Mouse (Mus musculus): ENCODE data around the gene Fap.

The Fap gene

GRCm38 (mm10) chr2:62573753-62574159 is at the start of gene Fap:
Gene Fap (minus strand): TSS chr2:62574075.
- no peak for DNase-seq (ENCODE audit: low read depth, low spot score)

DNA sequence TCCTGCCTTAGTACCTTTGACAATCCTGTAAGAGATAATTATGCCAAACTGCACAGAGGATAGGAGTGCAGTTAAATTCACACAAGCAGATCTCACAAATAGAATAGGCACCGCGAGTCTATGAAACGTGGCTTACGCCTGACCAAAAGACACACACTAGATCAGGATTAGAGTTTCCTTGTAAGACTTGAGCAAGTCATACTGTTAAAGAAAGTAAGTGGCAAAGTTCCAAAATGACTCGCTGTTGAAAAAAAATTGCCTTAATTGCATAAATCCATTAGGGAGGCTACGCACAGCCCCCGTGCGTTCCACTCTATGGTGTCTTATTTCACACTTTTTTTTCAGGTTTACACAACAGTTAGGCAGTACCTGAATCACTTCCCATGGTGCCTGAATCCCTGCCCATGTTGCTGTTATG is 49.2 kb upstream of the Fap start:
- no peak for DNase-seq (ENCODE audit: low read depth, low spot score)

DNA sequence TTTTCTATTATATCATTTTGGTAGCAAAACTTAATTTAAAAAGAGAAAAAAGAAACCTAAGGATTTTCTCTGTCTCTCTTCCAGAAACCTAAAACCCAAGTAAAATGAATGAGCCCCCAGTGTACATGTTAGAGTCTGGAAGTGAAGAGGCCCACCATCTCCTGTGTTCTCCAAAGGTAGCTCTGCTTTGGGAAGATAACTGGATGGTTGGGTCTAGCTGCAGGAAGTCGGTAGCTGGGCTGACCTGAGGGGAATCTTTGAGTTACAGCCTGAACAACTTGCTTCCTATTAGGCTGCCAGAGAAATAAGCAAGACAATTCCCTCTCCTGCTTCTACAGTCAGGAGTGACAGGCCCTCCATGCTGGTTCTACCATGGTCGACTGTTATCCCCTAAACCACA is 45.8 kb upstream of the Fap start:
- DNase-seq (ENCODE audit: low read depth, low spot score) = no peak

DNA sequence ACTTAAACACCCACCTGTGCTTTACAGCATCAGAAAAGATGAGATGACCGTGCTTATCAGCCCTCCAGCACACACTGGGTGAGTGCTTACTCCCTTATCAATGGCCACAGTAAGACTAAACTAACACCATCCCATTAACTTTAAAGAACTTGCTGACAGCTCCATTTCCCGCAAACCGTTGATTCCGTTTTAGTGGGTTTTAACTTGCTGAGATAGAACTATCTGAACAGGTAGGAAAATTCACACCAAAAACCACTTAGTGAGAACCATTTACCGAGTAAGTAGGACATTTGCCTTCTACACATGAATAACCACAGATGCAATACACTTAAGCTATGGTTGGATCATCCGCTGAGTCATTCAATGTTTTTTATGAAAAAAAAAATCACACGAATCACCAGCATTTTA is 45.1 kb upstream of the Fap start:
- DNase-seq (ENCODE audit: low read depth, low spot score) = no peak

DNA sequence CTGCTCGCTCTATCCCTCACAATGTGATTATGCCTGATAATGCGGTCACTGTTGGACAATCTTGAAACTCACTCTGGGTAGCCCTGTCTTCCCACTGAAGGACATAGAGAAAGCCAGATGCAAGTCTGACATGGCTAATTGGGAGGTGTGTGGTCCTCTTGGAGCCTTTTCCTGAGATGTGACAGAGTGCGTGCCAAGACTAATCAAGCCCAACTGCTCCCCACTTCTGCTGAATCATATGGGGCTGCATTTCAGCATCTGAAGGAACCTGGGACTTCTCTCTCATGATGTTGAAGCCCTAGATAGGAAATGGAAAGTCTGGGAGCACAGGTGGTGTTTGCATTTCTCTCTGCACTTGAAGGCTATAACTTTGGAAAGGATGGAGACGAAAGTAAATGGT is 39.3 kb upstream of the Fap start:
- no peak for DNase-seq (ENCODE audit: low read depth, low spot score)

- no peak for DNase-seq (ENCODE audit: low read depth, low spot score)
Measured at GRCm38 (mm10) chr2:62606205-62606604, 32.3 kb upstream of the Fap start.

GRCm38 (mm10) chr2:62603530-62603929 is 29.7 kb upstream of the Fap start:
- no peak for DNase-seq (ENCODE audit: low read depth, low spot score)

DNA sequence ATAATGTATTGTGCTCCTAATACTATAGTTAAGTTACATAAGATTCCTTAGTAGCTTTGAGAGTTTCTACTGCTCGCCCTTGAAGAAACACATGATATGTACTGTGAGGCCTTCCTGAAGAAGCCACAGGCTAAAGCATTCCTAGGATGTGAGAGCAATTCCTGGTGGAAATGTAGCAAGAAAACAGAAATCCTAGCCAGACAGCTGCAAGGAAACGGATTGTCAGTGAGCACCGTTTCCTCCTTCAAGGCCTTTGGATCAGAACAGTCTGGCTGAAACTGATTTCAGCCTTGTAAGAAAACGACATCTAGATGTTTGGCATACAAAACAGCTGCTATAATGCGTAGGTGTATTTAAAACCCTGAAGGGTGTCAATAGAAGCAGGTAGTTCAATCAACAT is 22.7 kb upstream of the Fap start:
- DNase-seq (ENCODE audit: low read depth, low spot score) = no peak

DNA sequence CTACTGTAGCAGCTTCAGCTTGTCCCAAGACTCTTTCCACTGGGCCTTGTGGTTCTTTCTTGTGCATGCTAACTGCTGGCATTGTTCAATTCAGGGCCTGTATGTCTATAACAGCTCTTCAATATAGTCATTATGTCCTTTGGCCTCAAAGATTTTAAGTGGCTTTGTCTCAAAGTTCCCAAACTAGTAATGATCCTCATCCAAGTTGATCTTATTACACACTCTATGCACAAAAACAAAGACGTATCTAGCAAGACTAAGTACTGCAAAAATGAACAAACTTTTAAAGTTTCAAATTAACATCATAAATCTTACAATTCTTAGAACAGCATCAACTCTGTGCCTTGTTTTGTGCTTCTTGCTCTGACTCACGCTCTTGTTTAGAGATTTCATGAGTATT is 20.6 kb upstream of the Fap start:
- no peak for DNase-seq (ENCODE audit: low read depth, low spot score)

DNA sequence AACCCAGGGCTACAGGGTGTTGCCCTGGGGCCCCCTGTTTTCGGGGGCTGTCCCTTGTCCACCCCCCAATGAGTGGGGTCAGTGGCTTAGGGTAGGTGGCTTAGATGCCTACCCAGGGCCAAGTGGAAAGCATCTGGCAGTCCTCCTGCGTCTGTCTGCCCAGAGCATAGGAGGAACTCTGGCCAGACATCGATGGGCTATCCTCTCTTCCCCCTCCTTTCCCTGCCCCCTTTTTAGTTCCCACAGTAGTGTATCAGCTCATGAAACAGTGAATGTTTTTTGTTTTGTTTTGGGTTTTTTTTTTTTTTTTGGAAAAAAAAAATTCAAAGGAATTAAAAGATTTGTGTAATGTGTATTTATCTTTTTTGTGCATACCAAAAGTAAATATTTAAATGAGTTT is 17.7 kb upstream of the Fap start:
- no peak for DNase-seq (ENCODE audit: low read depth, low spot score)

GRCm38 (mm10) chr2:62589333-62589732 is 15.5 kb upstream of the Fap start:
- DNase-seq (ENCODE audit: low read depth, low spot score) = no peak

- DNase-seq (ENCODE audit: low read depth, low spot score) = no peak
Measured at GRCm38 (mm10) chr2:62585769-62586168, 11.9 kb upstream of the Fap start.

DNA sequence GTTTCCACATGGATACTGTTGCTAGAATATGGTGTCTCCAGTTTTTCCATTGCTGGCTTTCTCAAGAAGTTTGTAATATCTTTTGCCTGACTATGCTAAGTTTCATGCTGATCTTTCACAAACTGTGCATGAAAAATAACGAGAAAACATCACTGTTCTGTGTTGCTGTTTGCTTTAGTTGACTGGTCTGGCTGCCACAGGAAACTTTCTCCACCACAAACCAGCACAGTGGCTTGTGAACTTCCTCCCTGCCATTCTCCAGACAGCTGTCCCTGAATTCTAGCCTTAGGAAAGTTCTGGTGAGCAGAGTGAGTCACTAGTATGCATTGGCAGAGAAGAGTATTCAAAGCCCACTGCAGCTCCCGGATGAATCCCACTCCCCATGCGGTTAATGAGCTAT is 1.1 kb upstream of the Fap start:
- DNase-seq (ENCODE audit: low read depth, low spot score) = no peak

DNA sequence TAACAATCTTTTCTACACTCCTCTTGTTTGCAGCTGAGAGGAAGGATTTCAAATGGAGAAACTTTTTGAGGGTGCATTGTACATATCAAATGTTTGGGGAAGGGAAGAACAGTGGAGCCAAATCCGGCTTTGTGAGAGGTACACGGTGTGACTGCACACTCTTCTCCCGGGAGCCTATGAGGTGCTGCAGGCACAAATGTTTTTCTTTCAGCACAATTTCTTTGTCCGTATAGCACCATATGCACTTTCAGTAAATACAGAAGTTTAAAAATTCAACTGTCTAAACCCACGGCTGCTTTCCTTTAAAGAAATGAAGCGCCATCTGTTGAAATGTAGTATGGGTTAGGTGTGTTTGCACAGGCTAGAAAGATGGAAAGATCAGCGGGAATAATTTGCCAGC is 375 bp upstream of the Fap start:
- no peak for DNase-seq (ENCODE audit: low read depth, low spot score)

- no peak for DNase-seq (ENCODE audit: low read depth, low spot score)
Measured at GRCm38 (mm10) chr2:62573099-62573752, 649 bp downstream of the Fap start.

DNA sequence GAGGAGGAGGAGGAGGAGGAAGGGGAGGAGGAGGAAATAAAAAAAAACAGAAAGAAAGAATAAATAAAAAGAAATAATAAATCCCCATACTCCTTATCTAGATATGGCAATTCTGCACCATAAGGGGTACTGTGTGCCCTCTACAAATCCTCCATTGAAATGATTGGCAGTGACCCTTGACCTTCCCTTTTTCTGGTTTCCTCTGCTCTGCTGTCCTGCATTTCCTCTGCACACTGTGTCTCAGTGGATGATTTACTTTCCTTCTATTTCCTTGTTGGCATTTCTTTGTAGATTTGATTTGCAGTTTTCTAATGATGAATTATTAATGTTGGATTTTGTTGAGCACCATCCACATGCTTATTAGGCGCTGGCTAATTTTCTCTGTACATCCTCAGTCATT is 9.2 kb downstream of the Fap start:
- no peak for DNase-seq (ENCODE audit: low read depth, low spot score)

DNA sequence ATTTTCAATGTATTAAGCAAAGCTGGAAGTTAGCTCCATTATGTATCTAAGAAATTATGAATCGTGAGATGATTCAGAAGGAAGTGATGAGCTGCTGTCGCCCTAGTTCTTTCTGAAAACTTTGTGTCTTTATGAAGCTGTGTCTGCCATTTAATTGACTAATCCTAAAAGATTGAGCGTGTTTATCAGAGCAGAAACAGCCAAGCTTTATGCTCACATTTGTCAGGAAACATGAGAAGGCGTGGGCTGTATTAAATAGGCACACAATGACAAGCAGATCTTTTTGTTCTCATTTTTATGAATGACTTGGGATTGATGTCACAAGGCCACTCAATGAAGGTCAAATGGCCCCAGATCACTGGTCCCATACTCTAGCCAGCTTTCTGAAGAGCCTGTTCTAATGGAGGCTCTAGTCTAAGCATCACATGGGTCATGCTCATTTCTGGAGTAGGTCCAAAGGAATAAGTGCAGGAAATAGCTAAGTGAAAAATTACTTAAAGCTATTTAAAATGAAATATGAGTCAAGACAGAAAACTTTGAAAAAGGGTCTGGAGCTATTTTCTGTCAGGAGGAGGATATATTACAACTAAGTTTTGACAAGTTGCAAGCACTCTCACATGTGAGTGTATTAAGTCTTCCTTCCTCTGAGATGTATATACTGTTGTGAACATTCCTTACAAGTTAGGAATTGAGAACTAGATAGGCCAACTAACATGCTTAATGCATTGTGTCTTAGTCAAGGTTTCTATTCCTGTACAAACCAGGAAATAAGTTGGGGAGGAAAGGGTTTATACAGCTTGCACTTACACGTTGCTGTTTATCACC is 11.0 kb downstream of the Fap start:
- DNase-seq (ENCODE audit: low read depth, low spot score) = no peak

DNA sequence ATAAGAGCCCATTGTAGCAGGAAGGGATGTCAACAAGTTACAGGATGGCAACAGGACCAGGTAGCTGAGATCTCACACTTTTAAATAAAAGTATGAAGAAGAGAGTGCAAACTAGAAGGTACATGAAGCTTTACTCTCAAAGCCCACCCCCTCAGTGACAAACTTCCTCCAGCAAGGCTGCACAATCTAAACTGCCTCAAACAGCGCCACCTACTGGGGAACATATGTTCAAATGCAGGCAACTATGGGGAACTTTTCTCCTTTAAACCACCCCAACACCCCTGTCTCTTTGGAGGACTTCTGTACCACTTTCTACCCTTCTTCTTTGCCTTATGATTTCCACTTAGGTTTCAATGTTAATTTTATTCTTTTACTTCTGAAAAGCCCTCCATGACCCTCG is 16.5 kb downstream of the Fap start:
- DNase-seq (ENCODE audit: low read depth, low spot score) = no peak

- no peak for DNase-seq (ENCODE audit: low read depth, low spot score)
Measured at GRCm38 (mm10) chr2:62556349-62556748, 17.5 kb downstream of the Fap start.

DNA sequence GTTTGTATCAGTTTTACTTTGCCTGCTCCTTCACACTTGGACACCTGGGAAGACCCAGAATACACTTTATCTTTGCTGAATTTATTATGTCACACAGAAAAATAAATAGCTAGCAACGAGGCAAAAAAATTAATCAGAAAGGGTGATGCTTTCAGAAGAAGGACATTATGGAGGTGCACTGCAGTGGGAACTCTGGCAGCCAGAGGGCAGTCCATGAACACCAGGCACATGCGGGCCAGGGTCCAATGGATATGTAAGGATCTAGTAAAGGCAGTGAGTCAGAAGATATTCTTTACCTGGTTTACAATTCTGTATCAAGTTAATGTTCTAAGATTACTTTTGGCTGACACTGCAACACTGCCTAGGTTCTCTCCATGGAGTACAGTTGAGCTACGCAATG is 24.2 kb downstream of the Fap start:
- no peak for DNase-seq (ENCODE audit: low read depth, low spot score)

GRCm38 (mm10) chr2:62549131-62549530 is 24.7 kb downstream of the Fap start:
- DNase-seq (ENCODE audit: low read depth, low spot score) = no peak

DNA sequence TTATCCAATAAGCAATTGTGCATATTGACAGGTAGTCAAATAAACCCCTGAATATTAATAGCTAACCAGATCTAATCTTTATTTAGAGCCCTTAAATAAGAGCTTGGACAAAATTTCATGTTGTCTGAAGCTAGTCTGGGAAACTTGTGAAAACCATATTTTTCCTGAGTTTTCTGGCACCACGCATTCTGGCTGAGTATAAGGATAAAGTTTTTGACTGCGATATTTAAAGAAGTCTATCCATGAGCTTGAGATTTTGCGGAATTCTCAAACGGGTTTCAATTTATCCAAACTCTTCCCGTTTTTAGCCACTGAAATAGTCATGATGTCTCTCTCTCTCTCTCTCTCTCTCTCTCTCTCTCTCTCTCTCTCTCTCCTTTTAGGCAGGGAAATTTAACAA is 25.8 kb downstream of the Fap start:
- no peak for DNase-seq (ENCODE audit: low read depth, low spot score)

DNA sequence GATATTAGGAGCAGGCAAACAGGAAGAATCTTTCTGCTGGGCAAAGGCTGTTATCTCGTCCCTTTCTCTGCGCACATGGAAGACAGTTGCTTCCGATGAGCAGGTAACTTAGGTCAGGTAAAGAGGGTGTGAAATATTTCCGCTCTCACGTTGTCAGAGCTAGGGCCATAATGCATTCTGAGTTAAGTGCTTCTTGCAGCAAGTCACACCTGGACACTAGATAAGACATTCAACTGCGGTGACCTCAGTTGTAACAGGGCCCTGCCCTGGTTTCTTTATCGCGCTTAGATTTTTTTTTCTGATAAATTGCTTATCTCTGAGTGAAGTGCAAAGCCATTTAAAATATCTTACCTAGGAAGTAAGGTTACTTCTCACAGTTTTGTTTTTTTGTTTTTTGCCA is 38.4 kb downstream of the Fap start:
- DNase-seq (ENCODE audit: low read depth, low spot score) = no peak
